Mouse (Mus musculus): ENCODE results near the gene Ano1.

Ano1 gene

GRCm38 (mm10) chr7:144697870-144698269, 53.9 kb downstream of the Ano1 start:
- DNase-seq (ENCODE audit: low read depth, low spot score): no peak

DNA sequence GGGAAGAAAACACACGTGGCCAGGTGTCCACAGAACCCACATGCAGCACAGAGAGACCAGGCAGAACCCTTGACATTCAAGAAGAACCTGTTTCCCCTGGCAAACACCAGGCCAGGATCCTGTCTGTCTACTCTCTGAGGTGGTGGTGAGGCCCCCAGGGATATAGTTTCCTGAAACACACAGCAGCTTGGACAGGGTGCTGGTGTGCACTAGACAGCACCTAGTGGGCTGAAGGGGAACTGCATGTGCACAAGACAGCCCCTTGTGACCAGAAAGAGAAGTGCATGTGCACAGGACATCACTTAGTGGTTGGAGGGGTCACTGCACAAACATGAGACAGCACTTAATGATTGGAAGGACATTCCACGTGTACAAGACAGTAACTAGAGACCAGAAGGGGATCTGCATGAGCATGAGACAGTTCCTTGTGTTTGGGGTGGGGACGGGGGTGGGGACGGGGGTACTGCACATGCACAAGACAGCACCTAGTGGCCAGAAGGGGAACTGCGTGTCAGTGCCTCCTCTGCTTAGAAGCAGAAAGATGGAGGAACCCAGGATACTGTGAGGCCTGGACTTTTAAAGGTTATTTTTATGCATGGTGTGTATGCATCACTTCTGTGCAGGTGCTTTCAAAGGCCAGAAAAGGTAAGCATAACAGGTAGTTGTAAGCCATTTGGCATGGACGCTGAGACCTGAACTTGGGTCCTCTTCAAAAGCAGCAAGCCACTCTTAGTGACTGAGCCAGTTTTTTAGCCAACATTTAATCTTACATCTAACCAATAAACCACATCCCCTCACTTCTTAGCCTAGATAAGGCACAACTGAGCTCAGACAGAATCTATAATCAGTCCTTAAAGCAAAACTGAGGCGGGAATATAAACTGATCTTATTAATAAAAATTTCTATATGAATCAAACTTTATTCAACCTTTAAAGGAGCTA, 54.7 kb downstream of the Ano1 start:
- peak; percentile 69 for DNase-seq (ENCODE audit: low read depth, low spot score)

- no peak for DNase-seq (ENCODE audit: low read depth, low spot score)
Measured at GRCm38 (mm10) chr7:144689855-144690254, 61.9 kb downstream of the Ano1 start.

GRCm38 (mm10) chr7:144689136-144689535, 62.6 kb downstream of the Ano1 start:
- no peak for DNase-seq (ENCODE audit: low read depth, low spot score)

DNA sequence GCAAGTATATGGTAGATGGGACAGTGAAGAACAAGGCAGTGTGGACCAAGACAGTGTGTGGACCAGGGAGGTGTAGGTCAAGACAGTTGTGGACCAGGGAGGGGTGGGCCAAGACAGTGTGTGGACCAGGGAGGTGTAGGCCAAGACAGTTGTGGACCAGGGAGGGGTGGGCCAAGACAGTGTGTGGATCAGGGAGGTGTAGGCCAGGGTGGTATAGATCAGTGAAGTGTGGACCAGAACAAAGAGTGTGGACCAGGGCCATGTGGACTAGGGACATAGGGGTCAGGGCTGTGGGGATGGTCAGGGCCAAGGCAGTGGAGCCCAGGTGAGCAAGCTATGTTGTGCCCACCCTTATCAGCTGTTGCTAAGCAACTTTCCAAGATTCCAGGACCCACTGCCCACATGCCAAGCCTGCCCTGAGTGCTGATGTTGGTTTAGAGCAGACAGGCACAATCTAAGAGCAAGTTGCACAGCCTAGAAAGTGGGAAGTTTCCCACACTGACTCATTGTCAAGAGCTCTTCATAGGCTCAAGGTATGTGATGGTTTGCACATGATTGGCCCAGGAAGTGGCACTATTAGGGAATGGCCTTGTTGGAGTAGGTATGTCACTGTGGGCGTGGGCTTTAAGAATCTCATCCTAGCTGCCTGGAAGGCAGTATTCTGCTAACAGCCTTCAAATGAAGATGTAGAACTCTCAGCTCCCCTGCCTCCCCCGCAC, 64.0 kb downstream of the Ano1 start:
- no peak for DNase-seq (ENCODE audit: low read depth, low spot score)

GRCm38 (mm10) chr7:144684947-144685346, 66.8 kb downstream of the Ano1 start:
- DNase-seq (ENCODE audit: low read depth, low spot score): no peak

GRCm38 (mm10) chr7:144684467-144684866, 67.3 kb downstream of the Ano1 start:
- no peak for DNase-seq (ENCODE audit: low read depth, low spot score)

- DNase-seq (ENCODE audit: low read depth, low spot score): no peak
Measured at GRCm38 (mm10) chr7:144680096-144680495, 71.7 kb downstream of the Ano1 start.

GRCm38 (mm10) chr7:144678241-144679030, 73.3 kb downstream of the Ano1 start:
- DNase-seq (ENCODE audit: low read depth, low spot score): no peak

DNA sequence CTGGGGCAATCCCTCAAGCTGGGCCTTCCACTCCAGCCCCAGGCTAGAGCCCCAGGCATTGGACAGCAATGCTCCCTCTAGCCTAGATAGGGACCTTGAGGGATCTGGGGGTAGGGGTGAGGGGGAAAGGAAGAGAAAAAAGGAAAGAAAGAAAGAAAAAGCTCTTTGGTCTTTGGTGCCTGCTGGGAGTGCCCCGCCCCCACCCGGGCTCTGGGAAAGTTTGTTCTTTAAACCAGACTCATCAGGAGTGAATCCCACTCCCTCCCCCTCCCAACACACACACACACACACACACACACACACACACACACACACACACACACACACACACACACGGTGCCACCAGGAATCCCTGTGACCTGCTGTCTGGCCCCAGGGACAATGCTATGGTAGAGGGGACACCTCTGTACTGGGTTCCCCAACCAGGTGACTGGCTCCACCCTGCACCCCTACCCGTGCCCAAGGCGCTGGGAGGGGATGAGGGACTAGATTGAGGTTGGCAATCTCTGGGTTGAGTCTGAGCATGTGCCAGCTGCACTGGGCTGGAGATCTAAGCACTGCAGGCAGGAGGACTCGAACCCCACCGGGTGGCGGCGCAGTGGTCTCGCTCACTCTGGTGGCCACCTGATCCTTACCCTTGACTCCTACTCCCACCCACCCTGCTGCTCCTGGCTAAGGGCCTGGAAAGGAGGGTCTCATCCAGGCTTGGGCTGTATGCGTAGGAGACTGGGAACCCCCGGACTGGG, 74.3 kb downstream of the Ano1 start:
- no peak for DNase-seq (ENCODE audit: low read depth, low spot score)

DNA sequence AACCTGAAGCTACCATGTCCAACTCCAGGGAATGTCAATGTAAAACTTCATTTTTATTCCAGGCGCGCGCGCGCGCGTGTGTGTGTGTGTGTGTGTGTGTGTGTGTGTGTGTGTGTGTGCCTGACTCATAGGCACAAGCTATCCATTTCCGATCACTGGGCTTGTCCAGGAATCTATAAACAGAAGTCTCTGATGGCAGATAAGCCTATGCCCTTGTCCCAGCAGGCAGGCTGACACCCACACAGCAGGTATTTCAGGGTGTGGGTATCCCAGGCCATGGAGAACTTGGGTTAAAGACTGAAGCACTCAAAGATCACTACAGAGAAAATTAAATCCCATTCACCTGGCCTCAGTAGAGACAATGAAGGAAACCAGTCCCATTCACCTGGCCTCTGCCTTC, 76.1 kb downstream of the Ano1 start:
- DNase-seq (ENCODE audit: low read depth, low spot score): no peak

DNA sequence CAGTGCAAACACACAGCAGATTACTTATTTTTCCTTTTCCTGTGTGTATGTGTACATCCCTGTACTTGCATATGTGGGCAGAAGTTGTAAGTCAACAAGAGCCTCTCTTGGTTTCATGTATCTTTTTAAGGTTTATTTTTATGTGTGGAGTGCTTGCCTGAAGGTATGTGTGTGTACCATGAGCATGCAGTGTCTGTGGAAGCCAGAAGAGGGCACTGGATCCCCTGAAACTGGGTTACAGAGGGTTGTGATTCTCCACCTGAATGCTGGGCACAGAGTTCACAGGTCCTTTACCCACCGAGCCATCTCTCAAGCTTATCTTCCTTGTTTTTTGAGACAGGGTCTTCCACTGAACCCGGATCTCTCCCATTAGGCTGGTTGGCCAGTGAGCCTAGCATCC, 81.9 kb downstream of the Ano1 start:
- peak; percentile 12 for DNase-seq (ENCODE audit: low read depth, low spot score)

- DNase-seq (ENCODE audit: low read depth, low spot score): no peak
Measured at GRCm38 (mm10) chr7:144668603-144669278, 83.0 kb downstream of the Ano1 start.

DNA sequence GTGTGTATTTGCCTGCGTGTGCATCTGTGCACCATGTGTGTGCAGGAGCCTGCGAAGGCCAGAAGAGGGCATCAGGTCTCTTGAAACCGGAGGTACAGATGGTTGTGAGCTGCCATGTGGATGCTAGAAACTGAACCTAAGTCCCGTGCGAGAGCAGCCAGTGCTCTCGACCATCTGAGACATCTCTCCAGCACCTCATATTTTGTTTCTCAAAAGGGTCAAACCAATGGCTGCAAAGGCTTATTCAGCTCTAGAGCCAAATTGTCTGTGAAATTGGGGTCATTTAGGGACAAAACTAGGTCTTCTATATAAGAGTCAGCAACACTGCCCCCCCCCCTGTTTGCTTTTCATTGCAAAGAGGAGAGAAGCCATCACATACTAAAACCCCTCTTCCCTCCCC, 84.7 kb downstream of the Ano1 start:
- no peak for DNase-seq (ENCODE audit: low read depth, low spot score)

- DNase-seq (ENCODE audit: low read depth, low spot score): no peak
Measured at GRCm38 (mm10) chr7:144665585-144665984, 86.2 kb downstream of the Ano1 start.

DNA sequence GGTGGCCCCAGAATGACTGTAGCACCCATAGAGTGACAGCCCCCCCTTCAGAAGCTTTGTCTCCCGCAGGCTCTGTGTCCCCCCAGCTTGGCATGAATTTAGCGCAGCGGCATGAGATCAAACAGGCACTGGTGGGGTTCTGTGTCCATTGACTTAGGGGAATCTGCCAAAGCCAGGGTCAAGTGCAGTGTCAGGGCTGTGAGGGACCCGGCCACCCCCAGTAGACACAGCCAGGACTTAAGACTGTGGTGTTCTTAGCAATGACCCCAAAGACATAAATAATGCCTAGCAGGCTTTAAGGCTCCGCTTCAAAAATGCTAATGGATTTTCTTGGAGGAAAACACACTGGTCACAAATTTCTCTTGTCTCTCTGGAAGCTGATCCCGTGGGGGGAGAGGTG, 88.2 kb downstream of the Ano1 start:
- no peak for DNase-seq (ENCODE audit: low read depth, low spot score)

DNA sequence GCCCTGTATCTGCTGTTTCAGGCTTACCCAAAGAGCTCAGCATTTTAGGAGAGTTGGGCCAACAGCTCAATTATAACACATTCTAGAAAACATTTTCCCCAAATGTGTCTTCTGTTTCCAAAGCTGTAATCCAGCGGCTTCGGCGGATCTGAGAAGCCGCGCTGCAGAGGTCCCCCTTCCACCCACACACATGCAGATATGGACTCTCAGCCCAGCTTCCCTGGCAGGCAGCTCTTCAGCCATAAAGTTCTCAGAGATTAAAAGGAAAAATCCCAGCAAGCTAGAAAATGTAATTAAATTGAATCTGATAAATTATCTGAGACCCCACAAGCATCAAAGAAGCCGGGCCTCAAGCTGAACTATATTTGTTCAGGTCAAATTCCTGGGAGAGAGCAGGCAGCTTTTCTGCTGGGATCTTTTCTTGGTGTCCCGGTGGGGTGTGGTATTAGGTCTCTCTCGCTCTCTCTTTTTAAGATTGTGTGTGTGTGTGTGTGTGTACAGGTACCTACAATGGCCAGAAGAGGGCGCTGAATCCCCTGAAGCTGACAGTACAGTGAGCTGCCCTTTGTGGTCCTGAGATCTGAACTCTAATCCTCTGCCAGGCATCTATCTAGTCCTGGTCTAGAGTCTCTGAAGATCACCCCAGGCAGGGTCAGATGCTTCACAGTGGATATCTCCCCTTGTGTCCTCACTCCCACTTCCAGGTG, 95.4 kb downstream of the Ano1 start:
- DNase-seq (ENCODE audit: low read depth, low spot score): peak; percentile 4

DNA sequence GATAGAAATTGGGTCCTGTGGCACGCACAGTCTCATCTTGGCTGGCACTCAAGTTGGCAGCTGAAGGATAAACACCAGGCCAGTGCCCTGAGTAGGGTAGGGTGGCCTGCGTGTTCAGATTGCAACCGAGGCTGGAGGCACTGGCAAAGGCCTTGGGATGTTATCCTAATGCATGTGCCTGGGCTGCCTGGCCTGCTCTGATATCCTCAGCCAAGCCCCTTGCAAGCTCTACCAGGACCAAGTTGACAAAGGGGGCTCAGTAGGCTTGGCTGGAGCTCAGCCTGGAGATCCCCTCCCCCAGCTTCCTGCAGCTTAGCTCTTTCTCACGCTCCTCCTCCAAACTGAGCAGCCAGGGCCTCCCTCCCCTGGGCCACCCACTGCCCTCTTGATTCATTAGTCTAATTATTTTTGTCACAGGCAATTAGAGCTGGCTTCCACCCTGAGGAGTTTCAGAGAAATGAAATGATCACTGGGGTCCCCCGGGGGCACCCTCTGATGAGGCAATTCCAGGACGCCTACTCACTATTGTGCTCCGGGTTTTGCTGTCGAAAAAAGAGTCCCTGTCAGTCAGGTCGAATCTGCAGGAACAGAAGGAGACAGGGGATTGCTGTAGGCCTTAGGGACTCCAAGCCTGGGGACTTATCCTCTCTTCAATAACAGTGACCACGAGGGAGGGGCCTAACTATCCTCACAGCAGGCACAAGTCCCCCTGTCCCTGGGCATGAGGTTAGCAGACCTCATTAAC, 97.9 kb downstream of the Ano1 start:
- DNase-seq (ENCODE audit: low read depth, low spot score): no peak

DNA sequence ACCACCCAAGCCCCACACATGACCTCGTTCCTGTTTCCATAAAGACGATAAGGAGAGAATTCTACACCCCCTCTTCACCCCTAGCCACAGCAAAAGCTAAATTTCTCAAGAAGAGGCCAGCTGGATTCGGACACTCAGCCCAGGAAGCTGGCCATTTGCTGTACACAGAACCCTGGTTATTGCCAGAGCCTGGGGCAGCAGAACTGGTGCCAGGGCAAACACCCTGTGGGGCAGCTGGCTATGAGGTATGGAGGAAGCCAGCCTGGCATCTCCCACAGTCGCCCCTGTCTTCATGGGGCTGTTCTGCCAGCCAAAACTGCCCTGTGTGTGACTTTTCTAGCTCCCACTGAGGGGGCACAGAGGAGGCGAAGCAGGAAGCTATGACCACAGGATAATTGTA, 104.2 kb downstream of the Ano1 start:
- DNase-seq (ENCODE audit: low read depth, low spot score): no peak
